Mouse (Mus musculus): ENCODE measurements at regions not wholly inside any gene's neighbourhood (a gene's known extent, or its start where the extent isn't known, plus 50 kb on each side); places are given as distances from the start of the nearest gene placed in this dataset.
A peak's percentile ranks its signal among the peaks of the same experiment; 100 is the strongest.
"Not testable (repeated sequence)": the region's sequence is repeated elsewhere in the genome, so short reads cannot be mapped to it uniquely, and the experiment has no call there.

- no peak for DNase-seq (ENCODE audit: low read depth, low spot score)
These were observed 200.4 kb upstream of the Nhs start for GRCm38 (mm10) chrX:162359767-162360545.

- DNase-seq (ENCODE audit: low read depth, low spot score) = no peak
These were observed 188.8 kb upstream of the Nhs start for GRCm38 (mm10) chrX:162348341-162348740.

- no peak for DNase-seq (ENCODE audit: low read depth, low spot score)
These were observed 188.4 kb upstream of the Nhs start for GRCm38 (mm10) chrX:162347886-162348285.

GRCm38 (mm10) chrX:162345497-162346143 lies 186.1 kb upstream of the Nhs start:
- peak; percentile 20 for DNase-seq (ENCODE audit: low read depth, low spot score)

GRCm38 (mm10) chrX:162332121-162332520 lies 172.6 kb upstream of the Nhs start:
- no peak for DNase-seq (ENCODE audit: low read depth, low spot score)

GRCm38 (mm10) chrX:162307646-162308045 lies 148.1 kb upstream of the Nhs start:
- DNase-seq (ENCODE audit: low read depth, low spot score) = no peak

GRCm38 (mm10) chrX:162304145-162304544 lies 144.6 kb upstream of the Nhs start:
- DNase-seq (ENCODE audit: low read depth, low spot score) = no peak

GRCm38 (mm10) chrX:162302788-162303187 lies 143.3 kb upstream of the Nhs start:
- no peak for DNase-seq (ENCODE audit: low read depth, low spot score)

GRCm38 (mm10) chrX:162291234-162291633 lies 131.7 kb upstream of the Nhs start:
- DNase-seq (ENCODE audit: low read depth, low spot score) = no peak

GRCm38 (mm10) chrX:162286155-162286554 lies 126.6 kb upstream of the Nhs start:
- DNase-seq (ENCODE audit: low read depth, low spot score) = not testable (repeated sequence)

GRCm38 (mm10) chrX:162284252-162284651 lies 124.7 kb upstream of the Nhs start:
- DNase-seq (ENCODE audit: low read depth, low spot score) = no peak

GRCm38 (mm10) chrX:162282690-162283089 lies 123.2 kb upstream of the Nhs start:
- DNase-seq (ENCODE audit: low read depth, low spot score) = no peak

GRCm38 (mm10) chrX:162278834-162279708 lies 119.5 kb upstream of the Nhs start:
- peak; percentile 43 for DNase-seq (ENCODE audit: low read depth, low spot score)

- no peak for DNase-seq (ENCODE audit: low read depth, low spot score)
These were observed 115.1 kb upstream of the Nhs start for GRCm38 (mm10) chrX:162274581-162274980.

- DNase-seq (ENCODE audit: low read depth, low spot score) = no peak
These were observed 111.7 kb upstream of the Nhs start for GRCm38 (mm10) chrX:162271189-162271588.

GRCm38 (mm10) chrX:162268918-162269317 lies 109.4 kb upstream of the Nhs start:
- DNase-seq (ENCODE audit: low read depth, low spot score) = no peak

GRCm38 (mm10) chrX:162268112-162268511 lies 108.6 kb upstream of the Nhs start:
- no peak for DNase-seq (ENCODE audit: low read depth, low spot score)

GRCm38 (mm10) chrX:162267679-162268078 lies 108.1 kb upstream of the Nhs start:
- DNase-seq (ENCODE audit: low read depth, low spot score) = peak; percentile 1

- no peak for DNase-seq (ENCODE audit: low read depth, low spot score)
These were observed 107.2 kb upstream of the Nhs start for GRCm38 (mm10) chrX:162266769-162267168.

GRCm38 (mm10) chrX:162257398-162257797 lies 97.9 kb upstream of the Nhs start:
- no peak for DNase-seq (ENCODE audit: low read depth, low spot score)

GRCm38 (mm10) chrX:162255873-162256272 lies 96.3 kb upstream of the Nhs start:
- DNase-seq (ENCODE audit: low read depth, low spot score) = no peak

GRCm38 (mm10) chrX:162241291-162241690 lies 81.8 kb upstream of the Nhs start:
- DNase-seq (ENCODE audit: low read depth, low spot score) = no peak
